Mouse (Mus musculus): ENCODE measurements around the gene Ankrd13a.

The Ankrd13a gene

DNA sequence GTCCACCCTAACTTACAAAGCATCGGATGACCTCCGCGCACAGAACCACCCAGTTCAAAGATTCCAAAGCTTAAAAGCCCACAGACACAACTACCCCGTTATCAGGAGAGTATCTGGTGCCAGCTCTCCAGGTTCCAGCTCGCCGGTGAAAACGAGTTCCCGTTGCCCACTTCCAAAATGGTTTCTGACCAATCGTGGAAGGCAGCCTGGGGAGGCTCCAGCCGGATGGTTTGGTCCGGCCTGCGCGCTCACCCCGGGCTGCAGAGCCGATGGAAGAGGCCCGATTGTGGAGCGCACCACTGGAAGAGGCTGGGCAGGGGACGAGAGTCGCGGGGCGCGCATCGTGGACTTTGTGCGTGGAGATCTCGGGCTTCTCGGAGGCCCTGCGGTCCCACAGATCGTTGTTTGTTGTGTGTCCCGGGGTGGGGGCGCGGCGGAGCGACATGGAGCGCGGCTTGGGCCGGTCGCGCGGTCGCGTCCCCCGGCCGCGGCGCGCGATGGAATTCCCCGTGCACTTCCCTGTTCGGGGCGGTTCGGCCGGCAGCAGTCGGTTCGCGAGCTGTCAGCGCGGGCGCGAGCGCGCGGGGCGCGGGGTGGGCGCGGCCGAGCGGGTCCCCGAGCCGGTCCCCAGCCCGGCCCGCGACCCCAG, at the start of gene Ankrd13a:
Ankrd13a (plus strand) TSS at position 275 of the 649 bp plus-strand sequence.
- peak; percentile 93 for DNase-seq (ENCODE audit: low read depth)

DNA sequence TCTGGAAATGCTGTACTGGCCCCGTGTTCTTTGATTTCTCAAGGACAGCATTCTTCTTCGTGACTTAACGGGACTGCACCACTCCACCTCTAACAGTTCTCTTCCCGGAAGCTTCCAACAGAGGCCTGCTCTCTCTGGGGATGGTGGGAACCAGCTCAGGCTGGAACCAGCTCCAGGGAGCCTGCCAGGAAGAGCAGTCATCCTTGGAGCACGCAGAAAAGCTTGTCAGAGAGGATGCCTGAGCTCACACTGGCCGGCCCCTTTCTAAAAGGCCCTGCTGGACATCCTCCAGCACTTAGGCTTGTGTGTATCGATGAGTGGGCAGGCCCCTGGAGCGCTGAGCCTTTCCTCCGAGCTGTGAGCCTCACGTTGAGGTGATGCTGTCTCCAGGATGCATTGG, 46.3 kb upstream of the Ankrd13a start:
- DNase-seq (ENCODE audit: low read depth) = no peak

DNA sequence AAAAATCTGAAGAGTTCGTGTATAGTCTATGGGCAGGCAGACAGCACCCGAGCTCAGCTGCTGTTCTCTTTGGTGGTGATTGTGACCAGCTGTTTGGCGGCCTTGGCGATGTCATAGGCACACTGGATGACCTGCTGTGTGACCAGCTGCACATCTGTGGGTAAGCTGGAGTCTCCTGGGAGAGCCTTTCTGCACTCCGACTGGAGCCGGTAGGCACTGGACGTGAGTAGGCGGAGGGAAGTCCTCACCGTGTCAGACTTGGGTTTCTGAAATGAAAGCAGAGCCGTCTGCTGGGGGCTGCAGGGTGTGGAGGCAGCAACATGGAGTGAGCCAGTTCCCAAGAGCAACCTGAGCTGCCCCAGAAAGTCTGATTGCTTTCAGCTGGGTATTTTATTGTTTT, 44.3 kb upstream of the Ankrd13a start:
- DNase-seq (ENCODE audit: low read depth) = no peak

DNA sequence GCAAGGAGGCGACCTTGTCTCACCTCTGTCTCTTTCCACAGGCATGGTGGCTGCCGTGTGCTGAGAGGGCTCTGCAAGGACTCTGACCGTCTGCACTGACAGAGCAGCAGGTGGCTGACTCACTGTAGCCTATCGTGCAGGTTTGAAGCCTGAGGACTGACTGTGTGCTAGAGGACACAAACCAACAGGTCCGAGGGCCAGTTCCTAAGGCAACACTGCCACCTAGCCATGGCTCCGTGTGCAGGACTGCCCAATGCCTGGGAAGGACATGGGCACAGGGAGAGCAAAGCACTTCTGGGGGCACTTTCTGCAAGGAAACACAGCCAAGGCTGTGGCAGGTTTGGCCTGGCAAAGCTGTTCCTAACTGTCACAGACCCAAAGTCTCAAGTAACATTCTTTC, 43.0 kb upstream of the Ankrd13a start:
- DNase-seq (ENCODE audit: low read depth) = no peak

DNA sequence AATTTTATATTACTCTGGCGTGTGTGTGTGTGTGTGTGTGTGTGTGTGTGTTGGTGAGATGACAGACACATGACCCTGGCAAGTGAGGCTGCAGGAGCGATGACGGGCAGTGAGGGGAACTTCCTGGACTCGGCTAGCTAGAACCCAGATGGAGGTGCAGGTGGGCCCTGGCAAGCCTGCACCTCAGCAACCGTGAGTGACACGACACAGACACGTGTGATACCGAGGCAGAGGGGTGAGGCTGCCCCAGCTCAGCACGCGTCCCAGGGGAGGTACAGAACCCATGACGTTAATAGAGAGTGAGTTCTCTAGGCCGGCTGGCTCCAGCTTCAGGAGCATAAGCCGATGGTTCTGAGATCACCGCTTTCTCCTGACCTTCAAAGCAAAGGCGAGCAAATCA, 42.5 kb upstream of the Ankrd13a start:
- no peak for DNase-seq (ENCODE audit: low read depth)

DNA sequence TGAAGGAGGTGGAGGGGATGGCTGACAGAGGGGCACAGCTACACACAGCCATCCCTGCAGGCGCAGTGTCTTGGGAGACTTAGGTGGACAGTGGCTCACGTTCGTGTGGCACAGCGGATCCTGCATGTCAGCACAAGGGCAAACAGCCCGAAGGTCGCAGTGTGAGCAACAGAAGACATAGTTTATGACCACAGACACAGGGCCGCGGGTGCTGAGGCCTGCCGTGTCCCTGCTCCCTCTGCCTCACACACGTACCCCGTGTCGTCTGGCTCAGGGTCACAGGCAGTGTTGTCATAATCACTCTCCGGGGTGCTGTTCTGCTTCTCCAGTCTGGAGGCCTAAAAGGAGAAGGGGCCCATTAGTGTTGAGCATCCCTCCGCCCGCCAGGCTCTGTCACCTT, 40.9 kb upstream of the Ankrd13a start:
- DNase-seq (ENCODE audit: low read depth) = no peak

DNA sequence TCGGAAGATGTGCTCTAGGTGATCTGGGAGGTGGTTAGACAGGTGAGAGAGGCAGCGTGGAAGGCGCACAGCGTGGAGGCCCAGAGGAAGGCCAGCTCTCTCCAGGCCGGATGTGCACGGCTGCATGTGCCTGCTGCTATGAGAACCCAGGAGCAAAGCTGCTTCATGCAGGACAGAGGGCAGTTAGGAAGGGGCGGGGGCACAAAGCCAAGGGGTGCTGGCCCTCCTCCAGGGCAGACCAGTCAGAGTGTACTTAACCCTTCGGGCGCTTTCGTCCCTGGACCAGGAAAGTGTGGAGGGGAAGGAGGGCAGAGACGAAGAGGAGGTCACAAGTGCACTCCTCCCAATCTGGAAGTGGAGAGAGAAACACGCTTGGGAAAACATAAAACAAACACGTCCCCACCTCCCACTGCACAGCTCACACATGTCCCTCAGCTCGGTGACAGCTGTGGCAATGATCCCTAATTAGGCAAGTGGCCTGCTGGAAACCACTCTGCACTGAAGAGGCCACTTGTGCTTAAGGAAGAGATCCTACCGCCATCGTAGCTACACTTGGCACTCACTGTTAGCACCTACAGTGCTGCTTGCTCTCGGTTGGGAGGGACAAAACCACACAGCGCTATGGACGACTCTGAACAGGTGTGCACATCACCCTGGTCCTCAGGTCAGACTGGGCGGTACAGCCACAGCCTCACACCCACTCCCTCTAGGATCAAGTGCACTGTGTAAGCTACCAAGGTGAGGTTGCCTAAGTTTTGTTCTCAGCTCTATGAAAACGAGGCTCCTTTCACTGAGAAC, 37.2 kb upstream of the Ankrd13a start:
- no peak for DNase-seq (ENCODE audit: low read depth)

DNA sequence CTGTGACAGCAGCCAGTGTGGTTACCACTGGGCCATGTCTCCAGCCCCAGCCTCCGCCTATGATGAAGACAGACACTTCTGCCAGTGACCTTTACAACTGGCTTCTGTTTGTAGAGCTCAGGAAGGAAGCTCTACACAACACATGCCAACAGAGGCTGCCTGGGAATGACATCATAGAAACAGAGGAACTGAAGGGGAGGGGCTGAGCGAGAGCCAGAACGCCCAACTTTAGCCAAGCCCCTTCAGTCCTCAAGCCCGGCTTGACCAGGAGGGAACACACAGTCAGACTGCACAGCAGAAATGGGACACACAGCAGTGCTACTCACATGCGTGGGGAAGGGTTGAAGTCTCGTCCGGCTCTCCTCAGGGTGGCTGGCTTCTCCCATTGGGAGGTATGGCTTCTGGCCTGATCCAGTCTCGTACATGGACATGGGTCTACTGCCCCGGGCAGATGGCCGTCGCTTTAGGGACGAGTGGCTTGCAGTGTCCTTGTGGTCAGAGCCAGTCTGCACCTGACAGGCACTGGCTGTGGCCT, 35.7 kb upstream of the Ankrd13a start:
- no peak for DNase-seq (ENCODE audit: low read depth)

DNA sequence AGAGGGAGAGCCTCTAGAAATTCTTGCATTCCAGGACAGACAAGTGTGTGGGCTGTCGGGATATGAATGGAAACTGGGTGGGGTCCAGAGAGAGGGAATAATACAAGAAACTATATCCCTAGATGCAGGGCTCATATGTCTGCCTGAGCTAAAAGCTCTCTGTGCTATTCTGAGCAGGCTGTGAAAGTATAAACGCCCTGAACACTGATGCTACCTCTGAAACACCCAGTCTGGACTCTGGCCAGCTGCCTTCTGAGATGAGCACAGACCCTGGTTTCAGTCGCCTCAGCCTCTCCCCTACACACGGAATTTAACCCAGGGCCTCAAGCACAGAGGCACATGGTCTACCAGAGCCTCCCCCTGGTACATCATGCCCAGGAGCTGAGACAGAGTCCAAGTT, 33.9 kb upstream of the Ankrd13a start:
- DNase-seq (ENCODE audit: low read depth) = no peak

DNA sequence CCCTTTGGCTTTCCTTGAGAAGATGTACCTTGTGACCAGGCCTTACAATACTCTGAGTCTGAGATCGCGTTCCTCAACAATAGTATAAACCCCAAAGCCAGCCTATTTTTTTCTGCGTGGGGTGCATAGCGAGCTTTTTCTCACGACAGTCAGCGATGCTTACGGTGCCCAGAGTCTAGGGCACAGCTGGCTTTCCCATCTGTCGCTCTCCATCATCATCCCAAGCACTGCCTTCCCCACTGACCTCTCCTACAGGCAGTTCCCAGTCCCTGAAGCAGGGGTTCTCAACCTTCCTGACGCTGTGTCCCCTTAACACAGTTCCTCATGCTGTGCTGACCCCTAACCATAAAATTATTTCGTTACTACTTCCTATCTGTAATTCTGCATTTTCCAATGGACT, 31.9 kb upstream of the Ankrd13a start:
- no peak for DNase-seq (ENCODE audit: low read depth)

DNA sequence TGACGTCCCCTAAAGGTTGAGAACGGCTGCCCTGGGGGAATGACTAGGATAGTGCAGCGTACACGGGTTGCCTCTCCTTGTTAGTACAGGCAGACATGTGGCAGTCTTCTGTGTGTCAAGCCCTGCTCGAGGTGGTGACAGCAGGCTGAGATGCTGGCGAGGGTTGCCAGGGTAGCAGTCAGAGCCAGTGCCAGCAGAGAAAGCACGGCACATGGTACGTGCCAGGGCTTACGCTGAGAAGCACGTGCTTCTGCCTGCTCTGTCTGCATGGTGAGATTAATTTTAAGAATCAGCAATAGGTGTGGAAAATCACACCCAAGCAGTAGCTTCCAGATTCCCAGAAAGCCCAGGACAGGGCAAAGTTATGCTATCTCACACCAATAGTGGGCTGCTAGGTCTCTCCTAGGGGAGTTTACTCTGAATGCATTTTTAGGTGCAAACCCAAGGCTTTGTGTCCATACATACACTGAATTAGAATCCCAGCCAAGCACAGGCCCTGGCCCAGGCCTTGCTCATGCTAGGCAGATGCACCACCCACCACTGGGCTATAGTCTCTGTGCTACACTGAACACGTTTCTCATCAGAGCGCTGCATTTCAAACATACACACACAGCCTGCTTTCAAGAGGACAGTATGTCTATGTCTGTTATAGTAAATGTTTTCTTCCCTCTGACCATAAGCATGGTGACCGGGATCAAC, 31.3 kb upstream of the Ankrd13a start:
- no peak for DNase-seq (ENCODE audit: low read depth)

DNA sequence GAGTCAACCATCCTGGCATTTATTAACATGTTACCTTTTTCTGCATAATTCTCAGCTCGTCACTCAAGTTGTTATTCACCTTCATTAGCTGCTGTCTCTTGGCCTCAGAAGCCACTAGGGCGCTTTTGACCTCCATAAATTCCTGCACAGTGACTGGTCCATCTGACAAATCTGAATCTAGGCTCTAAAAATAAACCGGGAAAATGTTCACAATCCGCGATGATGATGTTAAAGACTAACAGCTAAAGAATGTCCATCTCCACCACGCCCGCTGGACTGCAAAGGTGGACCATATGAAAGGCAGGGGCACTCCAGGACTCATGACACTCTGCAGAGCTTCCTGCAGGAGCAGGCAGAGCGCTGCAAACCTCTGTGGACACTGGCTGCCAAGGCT, 30.8 kb upstream of the Ankrd13a start:
- DNase-seq (ENCODE audit: low read depth) = no peak

DNA sequence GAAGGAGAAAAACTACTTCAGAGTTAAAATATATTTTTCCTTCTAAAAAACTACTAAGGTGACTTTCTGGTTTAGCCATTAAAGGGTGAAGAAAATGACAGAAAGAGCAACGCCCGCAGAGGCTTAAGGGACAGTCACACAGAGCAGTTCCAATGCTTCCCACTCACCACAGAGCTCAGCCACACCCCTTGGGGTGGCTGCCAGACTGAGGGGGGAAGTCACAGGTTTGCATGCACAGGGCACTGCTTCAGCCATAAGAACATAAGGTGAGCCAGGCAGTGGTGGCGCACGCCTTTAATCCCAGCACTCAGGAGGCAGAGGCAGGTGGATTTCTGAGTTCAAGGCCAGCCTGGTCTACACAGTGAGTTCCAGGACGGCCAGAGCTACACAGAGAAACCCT, 28.9 kb upstream of the Ankrd13a start:
- no peak for DNase-seq (ENCODE audit: low read depth)

DNA sequence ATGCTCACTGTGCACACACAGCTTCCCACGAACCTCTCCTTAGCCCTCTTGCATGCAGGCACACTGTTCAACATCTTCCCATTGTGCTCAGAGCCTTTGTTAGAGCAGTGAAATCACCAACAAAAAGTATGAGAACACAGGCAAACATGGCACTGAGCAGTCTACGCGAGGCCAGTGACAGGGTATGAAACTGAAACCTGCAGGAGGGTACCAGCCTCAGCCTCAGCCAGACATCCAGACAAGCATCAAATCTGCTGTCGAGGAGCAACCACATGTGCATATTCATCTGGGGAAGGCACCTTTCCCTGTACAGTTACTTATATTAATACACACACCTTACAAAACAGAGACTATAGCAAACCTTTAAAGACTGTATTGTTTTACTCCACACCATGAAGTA, 27.6 kb upstream of the Ankrd13a start:
- no peak for DNase-seq (ENCODE audit: low read depth)

DNA sequence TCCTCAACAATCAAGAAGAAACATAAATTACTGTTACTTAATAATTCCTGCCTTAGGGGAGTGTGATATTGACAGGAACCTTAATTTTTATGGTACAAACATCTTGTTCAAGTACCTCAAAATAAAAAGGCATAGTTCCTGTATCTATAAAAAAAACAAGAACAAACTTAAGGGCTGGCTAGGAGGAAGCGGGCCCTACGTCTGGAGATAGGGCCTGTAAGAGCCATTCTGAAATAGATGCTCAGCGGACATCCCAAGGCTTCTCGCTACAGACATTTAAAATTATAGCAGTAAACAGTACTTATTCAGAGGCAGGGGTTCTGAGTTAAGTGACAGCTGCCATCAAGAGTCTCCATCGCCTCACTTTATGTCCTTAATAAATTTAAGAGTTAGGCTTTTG, 27.0 kb upstream of the Ankrd13a start:
- no peak for DNase-seq (ENCODE audit: low read depth)

DNA sequence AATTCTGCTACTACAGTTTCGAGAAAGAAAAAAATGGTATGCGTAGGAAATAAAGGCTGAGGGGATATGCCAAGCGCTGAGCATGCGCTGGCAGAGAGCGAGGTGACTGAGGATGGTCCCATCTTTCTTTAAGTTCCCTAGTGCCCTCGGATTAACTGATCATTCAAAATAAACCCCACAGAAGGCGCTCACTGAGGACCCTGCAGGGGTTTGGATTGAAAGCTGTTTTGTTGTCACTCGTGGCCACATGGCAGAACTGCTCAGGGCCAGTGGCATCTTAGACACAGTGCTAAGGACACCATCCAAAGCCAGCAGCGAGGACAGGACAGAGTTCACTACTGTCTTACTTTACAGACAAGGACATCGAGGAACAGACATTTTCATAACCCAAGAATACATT, 24.2 kb upstream of the Ankrd13a start:
- no peak for DNase-seq (ENCODE audit: low read depth)

DNA sequence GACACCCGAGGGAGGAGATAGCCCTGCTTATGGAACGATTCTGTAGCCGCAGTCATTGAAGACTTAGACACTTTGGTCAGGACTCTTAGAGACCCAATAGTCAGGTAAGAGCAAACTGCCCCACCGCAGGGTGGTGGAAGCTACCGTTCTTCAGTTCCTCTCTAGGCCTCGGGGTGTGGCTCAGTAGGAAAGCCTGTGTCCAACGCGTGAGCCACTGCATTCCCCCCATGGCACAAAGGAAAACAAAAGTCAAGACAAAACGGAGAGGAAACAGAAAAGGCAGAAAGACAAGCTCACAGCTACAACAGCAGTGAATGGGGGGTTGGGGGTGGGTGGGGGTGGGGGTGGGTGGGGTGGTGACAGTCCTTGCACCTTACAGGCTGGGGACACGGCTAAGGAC, 22.1 kb upstream of the Ankrd13a start:
- no peak for DNase-seq (ENCODE audit: low read depth)

DNA sequence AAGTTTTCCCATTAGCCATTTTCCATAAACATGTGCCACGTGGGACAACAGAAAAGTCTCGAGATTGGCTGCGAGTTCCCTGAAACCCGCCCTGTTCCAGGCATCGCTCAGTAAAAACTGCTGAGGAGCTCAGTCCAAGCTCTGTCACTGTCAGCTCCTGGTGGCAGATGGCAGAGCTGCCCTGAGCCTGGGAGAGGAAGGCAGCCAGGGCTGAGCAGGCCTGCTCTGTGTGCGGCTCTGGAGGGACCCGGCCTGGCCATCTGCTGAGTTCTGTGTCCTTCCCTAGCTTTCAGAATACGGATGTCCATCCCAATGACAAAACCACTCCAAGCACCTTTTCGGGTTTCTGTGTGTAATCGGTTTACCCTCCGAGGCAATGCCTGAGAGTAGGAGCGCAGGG, 21.1 kb upstream of the Ankrd13a start:
- DNase-seq (ENCODE audit: low read depth) = no peak

DNA sequence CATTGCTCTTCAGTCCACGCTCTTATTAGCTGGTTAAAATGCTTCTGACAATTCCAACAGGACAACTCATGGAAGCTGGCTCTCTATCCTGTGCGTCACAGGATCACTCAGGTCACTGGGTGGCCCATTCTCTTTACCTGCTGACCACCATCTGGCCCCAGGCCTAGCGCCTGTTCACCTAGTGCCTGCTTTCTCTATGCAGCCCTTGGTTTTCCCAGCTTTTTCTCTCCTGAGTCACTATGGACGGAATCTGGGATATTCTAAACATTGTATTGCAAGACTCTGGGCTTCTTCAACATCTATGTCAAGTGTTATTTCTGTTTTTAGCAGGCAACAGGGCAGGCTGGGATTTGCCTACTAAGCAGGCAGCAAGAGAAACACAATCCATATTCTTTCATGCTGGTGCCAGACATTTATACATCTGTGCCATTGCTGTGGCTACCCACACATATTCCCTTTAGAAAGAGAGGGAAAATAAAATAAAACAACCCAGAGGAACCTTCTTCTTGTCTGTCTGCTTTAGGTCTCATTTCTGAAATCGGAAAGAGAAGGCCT, 14.9 kb upstream of the Ankrd13a start:
- DNase-seq (ENCODE audit: low read depth) = no peak

DNA sequence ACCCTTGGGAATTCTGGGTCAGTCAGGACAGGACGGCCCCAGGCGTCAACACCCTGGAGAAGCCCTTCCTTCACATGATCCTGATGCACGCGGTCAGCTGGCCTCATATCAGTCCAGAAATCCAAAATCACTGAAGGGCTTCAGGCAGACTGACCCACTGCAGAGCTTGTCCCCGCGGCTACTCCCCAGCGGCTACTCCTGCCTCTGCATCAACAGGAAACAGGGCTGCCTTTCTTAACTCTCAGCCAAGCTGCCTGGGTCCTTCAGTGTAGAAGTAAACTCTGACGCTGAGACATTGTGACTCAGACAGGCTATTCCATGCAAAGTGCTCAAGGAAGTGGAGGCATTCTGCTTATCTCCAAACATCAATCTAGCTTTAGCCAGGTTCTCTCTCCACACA, 12.5 kb upstream of the Ankrd13a start:
- DNase-seq (ENCODE audit: low read depth) = no peak

DNA sequence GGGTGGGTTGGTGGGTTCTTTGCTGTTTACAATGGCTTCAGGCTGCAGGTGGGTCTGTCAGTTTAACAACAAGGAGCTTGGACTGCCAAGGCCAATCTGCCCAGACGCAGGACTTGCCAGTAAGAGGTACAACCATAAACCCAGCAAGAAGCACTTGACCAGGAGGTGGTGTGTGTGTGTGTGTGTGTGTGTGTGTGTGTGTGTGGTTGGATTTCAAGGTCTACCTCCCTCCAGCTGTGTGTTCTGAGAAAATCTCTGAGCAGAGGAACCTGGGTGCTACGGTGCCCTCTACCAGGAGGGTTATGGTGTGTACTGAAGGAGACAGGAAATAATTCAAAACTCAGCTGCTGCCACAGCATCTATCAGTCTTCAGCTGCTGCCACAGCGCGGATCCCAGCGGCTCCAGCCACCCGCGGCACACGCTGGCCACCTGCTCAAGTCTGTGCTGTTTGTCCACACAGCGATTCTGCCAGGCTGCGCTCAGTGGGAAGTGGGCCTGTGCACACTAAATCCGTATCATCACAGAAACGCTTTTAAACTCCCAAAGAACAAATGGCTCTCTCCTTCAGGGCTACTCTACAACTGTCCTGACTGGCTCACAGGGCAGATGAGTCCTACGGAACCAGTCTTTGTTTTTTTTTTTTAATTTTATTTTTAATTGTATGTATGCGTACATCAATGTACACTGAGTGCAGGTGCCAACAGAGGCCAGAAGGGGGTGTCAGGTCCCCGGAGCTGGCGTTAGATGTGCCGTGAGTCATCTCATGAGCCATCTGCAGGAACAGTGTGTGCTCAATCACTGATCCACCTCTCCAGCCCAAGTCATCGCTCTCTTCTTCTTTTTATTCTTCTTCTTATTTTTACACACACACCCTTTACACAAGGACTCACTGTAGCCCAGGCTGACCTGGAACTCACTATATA, 9.4 kb upstream of the Ankrd13a start:
- DNase-seq (ENCODE audit: low read depth) = no peak

DNA sequence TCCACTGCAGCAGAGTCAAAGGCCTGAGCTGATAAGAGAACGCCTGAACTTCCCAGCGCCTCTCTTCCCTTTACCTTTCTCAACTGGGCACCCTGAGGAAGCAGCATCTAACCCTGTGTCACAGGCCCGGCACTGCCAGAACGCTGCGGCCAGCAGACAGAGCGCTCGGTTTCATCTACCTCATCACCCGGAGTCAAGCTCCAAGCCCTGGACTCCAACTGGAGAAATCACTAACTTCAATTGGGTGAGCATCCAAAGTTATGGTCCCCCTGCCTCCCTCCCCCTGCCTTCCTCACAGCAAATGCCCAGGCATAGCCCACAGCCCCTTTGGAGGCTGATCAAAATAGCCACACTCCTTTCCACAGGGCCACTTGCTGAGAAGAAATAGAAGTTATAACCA, 7.8 kb upstream of the Ankrd13a start:
- no peak for DNase-seq (ENCODE audit: low read depth)
